Mouse (Mus musculus) MEL (cell line): Measurements from ENCODE around the gene Tnfrsf13b. TPM values are rescaled to one million over a fixed set of nuclear protein-coding genes. Genes with fewer than 3 reads are reported as not detected.

Experiments
- DNase-seq: peaks from one replicate; pipeline ENCODE4 v3.0.0; 2011; ENCODE audit warnings: low read depth, low spot score
- H3K27ac ChIP-seq: 2 replicates; pipeline ENCODE4 v1.5.1; 2012; ENCODE audit warnings: low read depth, mild to moderate bottlenecking, control low read depth, low read length, moderate library complexity; ENCODE audit not compliant: control insufficient read depth
- H3K27me3 ChIP-seq, 2 experiments: fragments of 150-350 bp in 1 of 2; sonication (generic) in 1 of 2; 2 replicates each; pipeline ENCODE4 v1.6.1; 2012; ENCODE audit warnings: low read length in 2 of 2, mild to moderate bottlenecking in 2 of 2, improper control_type of control experiment in 1 of 2, moderate library complexity in 1 of 2; ENCODE audit not compliant: insufficient read depth in 2 of 2, control insufficient read depth in 1 of 2
- H3K36me3 ChIP-seq, 2 experiments: 2 replicates each; pipeline ENCODE4 v1.6.1; 2012 to 2014; ENCODE audit warnings: low read length in 2 of 2, improper control_type of control experiment in 1 of 2, inconsistent platforms in 1 of 2, mild to moderate bottlenecking in 1 of 2; ENCODE audit not compliant: insufficient read depth in 2 of 2, control insufficient read depth in 1 of 2
- H3K4me1 ChIP-seq, 2 experiments: fragments of 150-350 bp in 1 of 2; sonication (generic) in 1 of 2; 2 replicates each; pipeline ENCODE4 v1.6.1; 2012; ENCODE audit warnings: low read length in 2 of 2, improper control_type of control experiment in 1 of 2, mild to moderate bottlenecking in 1 of 2; ENCODE audit not compliant: insufficient read depth in 2 of 2, control insufficient read depth in 1 of 2
- H3K4me3 ChIP-seq, 2 experiments: fragments of 150-350 bp in 1 of 2; sonication (generic) in 1 of 2; 2 replicates each; pipeline ENCODE4 v1.5.1; 2012; ENCODE audit warnings: low read depth in 2 of 2, low read length in 2 of 2, mild to moderate bottlenecking in 2 of 2, moderate library complexity in 2 of 2, control low read depth in 1 of 2, improper control_type of control experiment in 1 of 2; ENCODE audit not compliant: control insufficient read depth in 1 of 2, insufficient read depth in 1 of 2
- H3K79me2 ChIP-seq: 2 replicates; pipeline ENCODE4 v1.6.1; 2012; ENCODE audit warnings: mild to moderate bottlenecking, low read length, moderate library complexity; ENCODE audit not compliant: control insufficient read depth, poor library complexity, insufficient read depth
- H3K9ac ChIP-seq: 2 replicates; pipeline ENCODE4 v1.6.1; 2012; ENCODE audit warnings: low read depth, mild to moderate bottlenecking, control low read depth, low read length, moderate library complexity; ENCODE audit not compliant: control insufficient read depth, poor library complexity, severe bottlenecking
- H3K9me3 ChIP-seq: fragments of 150-350 bp; sonication (generic); replicated peaks from 2 replicates; pipeline ENCODE4 v1.6.1; 2012; ENCODE audit warnings: mild to moderate bottlenecking, low read length, improper control_type of control experiment, moderate library complexity; ENCODE audit not compliant: insufficient read depth
- BHLHE40 ChIP-seq: IDR thresholded peaks from 2 replicates; pipeline ENCODE4 v1.6.1; 2012; ENCODE audit warnings: low read depth, mild to moderate bottlenecking, inconsistent platforms, low read length, improper control_type of control experiment, borderline replicate concordance
- CHD1 ChIP-seq: IDR thresholded peaks from 2 replicates; pipeline ENCODE4 v1.6.1; 2012; ENCODE audit warnings: low read depth, mild to moderate bottlenecking, inconsistent platforms, low read length, improper control_type of control experiment
- CHD2 ChIP-seq: IDR thresholded peaks from 2 replicates; pipeline ENCODE4 v1.6.1; 2011; ENCODE audit warnings: low read length, improper control_type of control experiment
- CTCF ChIP-seq, 3 experiments: IDR thresholded peaks in 2 of 3; conservative IDR thresholded peaks in 1 of 3; 2 replicates each; pipeline ENCODE4 v1.5.1; 2011 to 2012; ENCODE audit warnings: low read length in 3 of 3, low read depth in 2 of 3, mild to moderate bottlenecking in 2 of 3, improper control_type of control experiment in 1 of 3, inconsistent platforms in 1 of 3, mixed read lengths in 1 of 3, moderate library complexity in 1 of 3; ENCODE audit not compliant: control insufficient read depth in 1 of 3, insufficient read depth in 1 of 3, poor library complexity in 1 of 3, severe bottlenecking in 1 of 3
- E2F4 ChIP-seq: IDR thresholded peaks from 2 replicates; pipeline ENCODE4 v1.6.1; 2011; ENCODE audit warnings: low read depth, low read length, improper control_type of control experiment, borderline replicate concordance
- ELF1 ChIP-seq: IDR thresholded peaks from 2 replicates; pipeline ENCODE4 v1.6.1; 2014; ENCODE audit warnings: low read depth, mild to moderate bottlenecking, inconsistent platforms, low read length, improper control_type of control experiment, moderate library complexity
- EP300 ChIP-seq, 2 experiments: IDR thresholded peaks; 2 replicates each; pipeline ENCODE4 v1.6.1; 2011; ENCODE audit warnings: improper control_type of control experiment in 2 of 2, low read length in 2 of 2, low read depth in 1 of 2, mild to moderate bottlenecking in 1 of 2
- ETS1 ChIP-seq: IDR thresholded peaks from 2 replicates; pipeline ENCODE4 v1.6.1; 2012; ENCODE audit warnings: low read depth, mild to moderate bottlenecking, inconsistent platforms, low read length, improper control_type of control experiment, moderate library complexity
- GABPA ChIP-seq: IDR thresholded peaks from 2 replicates; pipeline ENCODE4 v1.6.1; 2012; ENCODE audit warnings: low read depth, mild to moderate bottlenecking, inconsistent platforms, low read length, improper control_type of control experiment, moderate library complexity
- GATA1 ChIP-seq: IDR thresholded peaks from 2 replicates; pipeline ENCODE4 v1.6.1; 2011; ENCODE audit warnings: low read depth, low read length, improper control_type of control experiment
- HCFC1 ChIP-seq: IDR thresholded peaks from 2 replicates; pipeline ENCODE4 v1.6.1; 2012; ENCODE audit warnings: low read depth, mild to moderate bottlenecking, inconsistent platforms, low read length, improper control_type of control experiment, moderate library complexity
- JUND ChIP-seq: IDR thresholded peaks from 2 replicates; pipeline ENCODE4 v1.6.1; 2011; ENCODE audit warnings: low read depth, mild to moderate bottlenecking, improper control_type of control experiment, low read length
- KAT2A ChIP-seq: conservative IDR thresholded peaks from 2 replicates; pipeline ENCODE4 v1.6.1; 2012; ENCODE audit warnings: low read depth, low read length, improper control_type of control experiment, inconsistent platforms
- MAX ChIP-seq: IDR thresholded peaks from 2 replicates; pipeline ENCODE4 v1.6.1; 2011; ENCODE audit warnings: low read length, improper control_type of control experiment
- MAZ ChIP-seq: IDR thresholded peaks from 2 replicates; pipeline ENCODE4 v1.6.1; 2012; ENCODE audit warnings: low read depth, mild to moderate bottlenecking, inconsistent platforms, low read length, improper control_type of control experiment
- MEF2A ChIP-seq: IDR thresholded peaks from 2 replicates; pipeline ENCODE4 v1.6.1; 2014; ENCODE audit warnings: low read depth, mild to moderate bottlenecking, inconsistent platforms, low read length, improper control_type of control experiment; ENCODE audit not compliant: poor library complexity, insufficient replicate concordance, severe bottlenecking; ENCODE audit errors: extremely low read depth
- MXI1 ChIP-seq: IDR thresholded peaks from 2 replicates; pipeline ENCODE4 v1.6.1; 2011; ENCODE audit warnings: mild to moderate bottlenecking, low read depth, low read length, improper control_type of control experiment
- MYB ChIP-seq: IDR thresholded peaks from 2 replicates; pipeline ENCODE4 v1.6.1; 2011; ENCODE audit warnings: mild to moderate bottlenecking, low read depth, low read length, improper control_type of control experiment
- MYC ChIP-seq: IDR thresholded peaks from 2 replicates; pipeline ENCODE4 v1.6.1; 2011; ENCODE audit warnings: low read depth, mild to moderate bottlenecking, low read length, improper control_type of control experiment, moderate library complexity
- NELFE ChIP-seq: IDR thresholded peaks from 2 replicates; pipeline ENCODE4 v1.6.1; 2011; ENCODE audit warnings: low read depth, low read length, improper control_type of control experiment
- NRF1 ChIP-seq: IDR thresholded peaks from 2 replicates; pipeline ENCODE4 v1.6.1; 2014; ENCODE audit warnings: low read depth, mild to moderate bottlenecking, inconsistent platforms, low read length, improper control_type of control experiment, moderate library complexity; ENCODE audit not compliant: poor library complexity, insufficient read depth, severe bottlenecking
- POLR2A ChIP-seq, 2 experiments: IDR thresholded peaks; 2 replicates each; pipeline ENCODE4 v1.6.1; 2011 to 2012; ENCODE audit warnings: low read length in 2 of 2, mild to moderate bottlenecking in 2 of 2, control low read depth in 1 of 2, improper control_type of control experiment in 1 of 2, low read depth in 1 of 2, moderate library complexity in 1 of 2; ENCODE audit not compliant: control insufficient read depth in 1 of 2, insufficient read depth in 1 of 2, poor library complexity in 1 of 2
- POLR2AphosphoS2 ChIP-seq: IDR thresholded peaks from 2 replicates; pipeline ENCODE4 v1.6.1; 2011; ENCODE audit warnings: low read length, improper control_type of control experiment
- RAD21 ChIP-seq: IDR thresholded peaks from 2 replicates; pipeline ENCODE4 v1.6.1; 2011; ENCODE audit warnings: mild to moderate bottlenecking, low read depth, low read length, improper control_type of control experiment
- RCOR1 ChIP-seq: IDR thresholded peaks from 2 replicates; pipeline ENCODE4 v1.6.1; 2012; ENCODE audit warnings: low read depth, mild to moderate bottlenecking, inconsistent platforms, low read length, improper control_type of control experiment
- SIN3A ChIP-seq: IDR thresholded peaks from 2 replicates; pipeline ENCODE4 v1.6.1; 2012; ENCODE audit warnings: low read length, improper control_type of control experiment, inconsistent platforms
- SMC3 ChIP-seq: IDR thresholded peaks from 2 replicates; pipeline ENCODE4 v1.6.1; 2011; ENCODE audit warnings: low read depth, low read length, improper control_type of control experiment
- TAL1 ChIP-seq: IDR thresholded peaks from 2 replicates; pipeline ENCODE4 v1.6.1; 2012; ENCODE audit warnings: mild to moderate bottlenecking, inconsistent platforms, low read length, moderate library complexity, mixed read lengths
- TBP ChIP-seq: IDR thresholded peaks from 2 replicates; pipeline ENCODE4 v1.8.0; 2011; ENCODE audit warnings: low read depth, low read length, improper control_type of control experiment
- TCF12 ChIP-seq: IDR thresholded peaks from 2 replicates; pipeline ENCODE4 v1.6.1; 2014; ENCODE audit warnings: low read depth, mild to moderate bottlenecking, inconsistent platforms, low read length, improper control_type of control experiment, moderate library complexity
- UBTF ChIP-seq: IDR thresholded peaks from 2 replicates; pipeline ENCODE4 v1.6.1; 2012; ENCODE audit warnings: low read depth, mild to moderate bottlenecking, inconsistent platforms, low read length, improper control_type of control experiment, moderate library complexity, borderline replicate concordance; ENCODE audit not compliant: insufficient read depth
- ZC3H11A ChIP-seq: IDR thresholded peaks from 2 replicates; pipeline ENCODE4 v1.6.1; 2012; ENCODE audit warnings: low read depth, mild to moderate bottlenecking, inconsistent platforms, low read length, improper control_type of control experiment
- ZKSCAN1 ChIP-seq: IDR thresholded peaks from 2 replicates; pipeline ENCODE4 v1.6.1; 2012; ENCODE audit warnings: low read depth, mild to moderate bottlenecking, inconsistent platforms, low read length, improper control_type of control experiment, moderate library complexity
- ZMIZ1 ChIP-seq: IDR thresholded peaks from 2 replicates; pipeline ENCODE4 v1.6.1; 2012; ENCODE audit warnings: low read depth, mild to moderate bottlenecking, inconsistent platforms, low read length, improper control_type of control experiment, moderate library complexity
- ZNF384 ChIP-seq: IDR thresholded peaks from 2 replicates; pipeline ENCODE4 v1.6.1; 2012; ENCODE audit warnings: low read depth, mild to moderate bottlenecking, inconsistent platforms, low read length, improper control_type of control experiment
- polyA plus RNA-seq, 2 experiments: library from polyadenylated mRNA; stranded (reverse) in 1 of 2; unstranded in 1 of 2; fragments of >175 nt in 1 of 2; fragments of >200 nt in 1 of 2; gene quantifications; 2 replicates each; pipeline versions ENCODE4 v1.2.1 to v1.2.4; 2012; ENCODE audit warnings: low replicate concordance in 2 of 2, low read depth in 1 of 2; ENCODE audit not compliant: insufficient read length in 2 of 2, insufficient read depth in 1 of 2, missing spikeins in 1 of 2
- total RNA-seq: library from RNA; depleted of rRNA; stranded (reverse); fragments of 300-350 nt; gene quantifications from 2 replicates; pipeline ENCODE4 v1.2.3, GENCODE M21; 2012

Gene Tnfrsf13b
- total and polyA plus RNA-seq, 3 experiments = 7.7 to 17.9 TPM; not detected in 1

- H3K9ac ChIP-seq = peak overlapping the region; percentile 71
- H3K79me2 ChIP-seq = no peaks in the 10 kb centered on the region; the same call in 1 of the 2 replicates
- no peaks in the 10 kb centered on the region for H3K9me3 ChIP-seq
- no peaks in the 10 kb centered on the region for H3K27me3 ChIP-seq
- H3K4me1 ChIP-seq = peaks cover 10 to 26% of the 10 kb centered on the region in 2 experiments
- H3K36me3 ChIP-seq = peaks cover 0 to 20% of the 10 kb centered on the region in 2 experiments; a peak in 2 of 4 replicates
- TF ChIP-seq ZMIZ1 = no peak
- TF ChIP-seq TCF12 = 0 out of 2 replicates have a peak, but pooled peaks have one; percentile 10
- TF ChIP-seq ZC3H11A = peak; percentile 90
- TF ChIP-seq CHD1 = no peak
- peak; percentile 84 for TF ChIP-seq MXI1
- peak; percentile 48 for TF ChIP-seq CHD2
- TF ChIP-seq RCOR1 = peak; percentile 42; the same call in 1 of the 2 replicates
- 0 out of 2 replicates have a peak, but pooled peaks have one; percentile 28 for TF ChIP-seq ZNF384
- no peak for TF ChIP-seq NRF1
- TF ChIP-seq TBP = peak; percentile 83
- TF ChIP-seq BHLHE40 = peak; percentile 79
- no peak for TF ChIP-seq E2F4
- TF ChIP-seq KAT2A = no peak
- TF ChIP-seq ZKSCAN1 = no peak
- peak; percentile 30; the same call in 1 of the 2 replicates for TF ChIP-seq GATA1
- TF ChIP-seq POLR2A (IDR thresholded peaks at IDR 0.05; ENCODE audit: control insufficient read depth in 1 of 2, insufficient read depth in 1 of 2, low read depth in 1 of 2, low read length in 2 of 2, poor library complexity in 1 of 2) = peak in 1 of 2 experiments; percentile 61; a peak in 2 of 4 replicates
- TF ChIP-seq HCFC1 = peak; percentile 68; the same call in 1 of the 2 replicates
- TF ChIP-seq EP300 (IDR thresholded peaks at IDR 0.05; ENCODE audit: low read depth in 1 of 2, low read length in 2 of 2) = no peak
- peak; percentile 95 for TF ChIP-seq MYC
- no peak for TF ChIP-seq GABPA
- TF ChIP-seq MAZ = peak; percentile 62
- no peak for TF ChIP-seq MYB
- TF ChIP-seq POLR2AphosphoS2 = no peak
- TF ChIP-seq TAL1 = no peak
- no peak for TF ChIP-seq MEF2A
- TF ChIP-seq UBTF = no peak
- 0 out of 2 replicates have a peak, but pooled peaks have one; percentile 41 for TF ChIP-seq ELF1
- peak; percentile 97 for TF ChIP-seq SMC3
- TF ChIP-seq RAD21 = no peak; the same call in none of the 2 replicates
- TF ChIP-seq JUND = no peak
- TF ChIP-seq CTCF (IDR thresholded peaks at IDR 0.05 in 2 of 3, conservative IDR thresholded peaks at IDR 0.05 in 1 of 3; ENCODE audit: control insufficient read depth in 1 of 3, insufficient read depth in 1 of 3, low read depth in 2 of 3, low read length in 3 of 3, poor library complexity in 1 of 3, severe bottlenecking in 1 of 3) = peak in 2 of 3 experiments; percentile 99 to 100
- TF ChIP-seq MAX = peak; percentile 88
- peak; percentile 35; the same call in 1 of the 2 replicates for TF ChIP-seq ETS1
- no peak; the same call in 1 of the 2 replicates for TF ChIP-seq NELFE
- TF ChIP-seq SIN3A = peak; percentile 89
- peak overlapping the region; percentile 37 to 46 for H3K4me3 ChIP-seq
- peak; percentile 98 for DNase-seq
- peak overlapping the region; percentile 48 for H3K27ac ChIP-seq
These were observed 22.2 kb upstream of the Tnfrsf13b start for GRCm38 (mm10) chr11:61104241-61104901.
